Mouse (Mus musculus): ENCODE data around the gene Tpst2.

The Tpst2 gene

GRCm38 (mm10) chr5:112255426-112255825, 21.1 kb upstream of the Tpst2 start, which contains the start of gene Crybb1:
Crybb1 (plus strand) TSS chr5:112255815.
- DNase-seq (ENCODE audit: low read depth, low spot score), result peak; percentile 91

- DNase-seq (ENCODE audit: low read depth, low spot score), result peak; percentile 74
These were observed 20.0 kb upstream of the Tpst2 start for GRCm38 (mm10) chr5:112256457-112256856.

DNA sequence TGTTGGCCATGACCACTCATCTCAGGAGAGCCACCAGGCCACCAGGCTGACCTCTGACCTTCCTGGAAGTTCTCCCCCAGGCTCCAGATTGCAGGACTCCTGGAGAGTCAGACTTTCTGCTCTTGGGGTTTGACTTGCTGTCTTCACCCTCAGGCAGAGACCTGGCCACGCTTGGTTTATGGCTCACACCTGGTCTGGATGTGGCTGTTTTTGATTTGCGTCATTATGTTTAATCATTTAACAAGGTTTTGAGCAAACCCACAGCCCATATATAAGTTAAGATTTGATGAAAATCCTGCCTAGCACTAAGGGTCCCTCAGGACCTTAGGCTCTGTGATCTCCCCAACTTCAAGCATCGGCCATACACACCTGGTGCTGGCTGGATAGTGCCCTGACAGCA, 18.6 kb upstream of the Tpst2 start:
- DNase-seq (ENCODE audit: low read depth, low spot score), result no peak

GRCm38 (mm10) chr5:112259862-112260650, 16.4 kb upstream of the Tpst2 start:
- DNase-seq (ENCODE audit: low read depth, low spot score), result no peak

- DNase-seq (ENCODE audit: low read depth, low spot score), result no peak
These were observed 15.7 kb upstream of the Tpst2 start for GRCm38 (mm10) chr5:112260818-112261217.

DNA sequence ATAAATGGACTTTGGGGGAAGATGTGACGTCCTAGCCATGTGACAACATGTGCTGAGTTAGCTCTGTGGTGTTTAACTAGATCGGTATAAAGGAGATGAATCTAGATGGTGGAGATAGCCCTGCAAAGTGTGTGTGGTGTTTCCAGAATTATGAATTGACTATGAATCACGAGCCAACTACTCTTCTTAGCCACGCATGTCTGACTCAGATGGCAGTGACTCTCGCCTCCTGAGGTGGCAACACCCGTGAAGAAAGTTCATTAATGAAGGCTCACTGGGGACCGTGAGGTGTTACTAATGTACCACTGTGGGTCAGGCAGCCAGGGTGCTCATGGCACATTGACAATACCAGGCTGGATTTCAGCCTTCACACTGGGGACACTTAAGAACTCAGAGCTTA, 12.4 kb upstream of the Tpst2 start:
- no peak for DNase-seq (ENCODE audit: low read depth, low spot score)

DNA sequence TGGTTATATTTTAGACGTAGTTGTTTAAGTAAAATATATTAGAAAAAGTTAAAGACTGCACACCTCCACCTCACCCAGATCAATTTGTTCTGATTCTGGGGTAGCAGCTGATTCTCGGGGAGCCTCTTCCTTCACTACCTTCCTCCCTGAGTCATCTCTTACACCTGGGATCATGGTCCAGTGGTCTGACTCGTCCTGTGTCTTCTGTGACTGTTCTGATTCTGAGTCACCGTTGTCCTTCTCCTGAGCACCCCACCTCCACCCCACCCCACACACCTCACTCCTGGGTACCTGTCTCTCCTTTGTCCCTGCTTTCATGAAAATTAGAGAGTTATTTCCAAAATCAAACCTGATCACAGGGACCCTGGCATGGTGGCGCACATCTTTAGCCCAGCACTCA, 11.4 kb upstream of the Tpst2 start:
- no peak for DNase-seq (ENCODE audit: low read depth, low spot score)

GRCm38 (mm10) chr5:112265515-112265914, 11.0 kb upstream of the Tpst2 start:
- peak; percentile 55 for DNase-seq (ENCODE audit: low read depth, low spot score)

GRCm38 (mm10) chr5:112266011-112266777, 10.3 kb upstream of the Tpst2 start:
- no peak for DNase-seq (ENCODE audit: low read depth, low spot score)

DNA sequence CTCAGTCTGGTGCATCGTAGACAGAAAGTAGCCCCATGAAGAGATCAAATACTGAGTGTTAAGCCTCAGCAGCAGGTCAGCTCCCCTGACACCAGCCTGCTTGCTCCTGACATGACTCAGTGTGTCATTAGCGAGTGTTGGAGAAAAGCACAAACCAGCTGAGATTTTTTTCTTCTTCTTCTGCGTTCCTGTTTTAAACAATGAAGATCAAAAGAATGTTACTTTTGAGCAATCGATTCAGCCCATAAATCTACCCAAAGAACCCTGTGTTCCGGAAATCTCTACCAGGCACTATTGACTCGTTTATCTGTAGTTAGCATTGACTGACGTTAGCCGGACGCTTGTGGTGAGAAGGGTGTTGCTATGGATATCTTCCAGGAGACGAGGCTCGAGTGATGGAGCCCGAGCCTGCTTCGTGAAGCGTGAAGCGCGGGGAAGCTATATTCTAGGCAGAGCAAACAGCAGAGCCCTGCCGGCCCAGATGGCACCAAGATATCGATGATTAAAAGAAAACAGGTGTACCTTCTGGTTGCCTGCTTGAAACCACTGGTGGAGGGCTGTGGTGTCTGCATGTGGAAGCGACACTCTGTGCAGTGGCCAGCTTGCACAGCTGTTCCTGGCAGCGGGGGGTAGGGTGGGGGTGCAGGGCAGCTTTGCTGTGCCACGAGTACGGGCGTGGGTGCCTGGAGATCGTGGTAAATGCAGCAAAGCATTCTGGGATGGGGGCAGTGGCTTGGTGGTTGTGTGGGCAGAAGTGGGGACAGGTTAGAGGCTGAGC, 5.5 kb upstream of the Tpst2 start:
- DNase-seq (ENCODE audit: low read depth, low spot score), result peak; percentile 68

DNA sequence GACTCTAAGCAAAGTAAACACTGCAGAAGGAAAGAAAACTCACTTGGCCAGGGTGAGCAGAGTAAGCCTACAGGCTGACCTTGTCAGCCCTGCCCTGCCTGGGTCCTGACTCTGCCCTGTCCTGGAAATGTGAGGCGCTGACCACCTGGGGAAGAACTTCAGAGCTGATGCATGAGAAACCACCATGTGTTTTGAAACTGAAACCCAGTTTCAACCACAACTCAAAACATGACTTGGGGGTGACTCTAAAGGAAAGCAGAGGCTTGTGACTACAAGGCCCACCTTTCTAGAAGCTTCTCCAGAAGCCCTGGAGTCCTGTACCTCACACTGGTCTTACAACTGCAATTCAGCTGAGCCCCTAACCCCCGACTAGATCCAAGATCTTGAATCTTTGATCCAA, 3.6 kb upstream of the Tpst2 start:
- DNase-seq (ENCODE audit: low read depth, low spot score), result no peak

DNA sequence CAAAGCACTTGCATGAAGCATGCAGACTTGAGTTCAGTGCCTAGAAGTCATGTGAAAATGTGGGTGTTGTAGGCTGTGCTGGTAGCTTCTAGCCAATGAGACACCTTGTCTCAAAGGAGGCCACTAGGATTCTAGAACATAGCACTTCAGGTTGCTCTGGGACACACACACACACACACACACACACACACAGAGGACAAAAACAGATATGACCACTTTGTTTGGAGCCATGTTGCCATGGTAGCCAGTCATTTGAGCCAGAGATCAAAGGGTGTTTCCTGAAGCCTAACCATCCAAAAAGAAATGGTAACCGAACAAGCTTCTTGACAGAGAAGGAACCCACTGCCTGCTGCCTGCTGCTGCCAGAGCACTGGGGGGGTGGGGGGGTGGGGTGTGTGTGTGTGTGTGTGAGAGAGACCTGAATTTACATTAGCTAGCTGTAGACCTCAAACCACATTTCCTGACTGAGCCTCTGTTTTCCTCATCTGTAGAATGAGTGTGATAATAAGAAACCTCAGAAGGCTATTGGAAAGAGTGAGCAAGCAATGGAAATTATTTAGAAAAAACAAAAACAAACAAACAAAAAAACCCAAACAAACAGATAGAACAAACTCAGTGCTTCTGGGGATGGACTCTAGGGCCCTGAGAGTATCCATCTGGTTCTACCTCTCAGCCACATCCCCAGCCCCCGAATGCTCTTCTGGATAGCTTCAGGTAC, 2.6 kb upstream of the Tpst2 start:
- no peak for DNase-seq (ENCODE audit: low read depth, low spot score)

GRCm38 (mm10) chr5:112275021-112275804, 1.3 kb upstream of the Tpst2 start:
- no peak for DNase-seq (ENCODE audit: low read depth, low spot score)

DNA sequence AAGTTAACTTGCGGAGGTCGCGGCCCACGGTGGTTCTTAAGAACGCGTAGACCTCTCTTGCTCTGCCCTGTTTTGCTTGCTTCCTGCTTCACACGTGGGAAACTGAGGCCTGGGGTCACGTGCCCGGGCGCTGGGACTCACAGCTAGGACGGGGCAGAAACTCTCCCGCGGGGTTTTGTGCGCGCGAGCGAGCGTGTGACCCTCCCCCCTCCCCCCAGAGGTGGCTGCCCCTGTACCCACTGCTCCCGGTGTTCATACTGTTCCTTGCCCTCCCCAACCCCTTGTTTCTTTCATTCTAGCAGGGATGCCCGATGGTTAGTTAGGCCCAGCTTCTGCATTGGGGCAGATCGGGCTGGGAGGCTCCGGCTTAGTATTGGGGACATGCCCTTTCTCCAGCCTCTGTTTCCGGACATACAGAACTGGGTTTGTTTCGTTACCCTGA, 437 bp downstream of the Tpst2 start:
- DNase-seq (ENCODE audit: low read depth, low spot score), result no peak

DNA sequence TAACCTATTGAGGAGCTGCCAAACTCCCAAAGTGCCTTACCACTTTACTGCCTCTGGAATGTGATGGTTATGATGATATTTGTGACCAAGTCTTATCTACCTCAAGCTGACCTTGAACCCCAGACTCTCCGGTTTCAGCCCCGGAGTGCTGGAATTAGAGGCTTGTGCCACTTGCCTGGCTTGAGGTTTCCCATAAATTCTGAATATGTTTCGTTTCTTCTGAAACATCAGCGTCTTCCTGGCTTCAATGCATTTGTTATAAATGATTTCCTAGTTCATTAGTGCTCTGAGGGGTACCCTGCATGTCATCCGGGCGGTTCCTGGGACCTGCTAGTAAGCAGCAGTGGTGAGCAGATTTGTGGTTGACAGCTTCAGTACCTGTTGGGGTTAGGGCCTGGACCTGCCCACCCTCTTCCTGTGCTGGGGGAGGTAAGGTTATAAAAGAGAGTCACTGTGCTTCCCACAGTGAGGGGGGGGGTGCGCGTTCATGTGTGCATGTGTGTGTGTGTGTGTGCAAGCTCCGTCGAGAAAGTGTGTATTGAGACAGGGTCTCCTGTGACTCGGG, 1.5 kb downstream of the Tpst2 start:
- no peak for DNase-seq (ENCODE audit: low read depth, low spot score)

DNA sequence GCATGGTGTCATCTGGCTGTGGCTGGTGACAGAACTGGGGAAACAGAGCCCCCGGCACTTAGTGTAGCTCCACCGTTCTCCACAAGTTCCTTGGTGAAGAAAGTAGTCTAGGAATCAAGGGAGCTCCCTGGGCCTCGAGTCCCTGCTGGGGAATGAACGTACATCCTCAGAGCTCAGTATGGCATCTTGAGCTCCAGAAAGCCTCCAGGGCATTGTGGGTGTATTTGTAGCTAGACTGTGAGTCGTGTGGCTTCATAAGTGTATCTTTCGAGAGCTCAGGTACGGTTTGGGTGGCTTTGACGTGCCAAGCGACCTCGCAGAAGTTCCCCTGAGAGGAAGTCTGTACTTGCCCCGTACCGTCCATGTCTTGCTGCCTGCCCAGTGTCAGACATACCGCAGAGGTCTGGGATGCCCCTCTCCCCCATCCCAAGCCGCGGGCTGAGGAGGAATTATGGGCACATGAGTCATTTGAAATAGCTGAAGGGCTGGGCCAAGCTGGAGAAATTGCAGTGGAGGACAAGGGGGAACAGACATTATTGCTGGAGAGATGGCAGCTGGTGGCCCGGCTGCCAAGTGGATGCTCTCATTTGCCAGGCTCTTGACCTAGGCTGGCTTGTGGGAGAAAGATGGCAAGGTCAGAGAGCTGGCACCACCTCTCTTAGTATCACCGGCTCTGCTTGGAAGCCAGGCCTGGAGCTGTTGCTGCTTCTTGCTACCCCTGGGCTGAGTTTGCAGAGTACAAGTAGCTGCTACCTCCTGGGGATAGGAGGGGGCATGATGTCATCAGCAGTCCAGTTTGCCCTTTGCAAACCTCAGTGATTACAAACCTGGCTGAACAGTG, 2.9 kb downstream of the Tpst2 start:
- peak; percentile 65 for DNase-seq (ENCODE audit: low read depth, low spot score)

DNA sequence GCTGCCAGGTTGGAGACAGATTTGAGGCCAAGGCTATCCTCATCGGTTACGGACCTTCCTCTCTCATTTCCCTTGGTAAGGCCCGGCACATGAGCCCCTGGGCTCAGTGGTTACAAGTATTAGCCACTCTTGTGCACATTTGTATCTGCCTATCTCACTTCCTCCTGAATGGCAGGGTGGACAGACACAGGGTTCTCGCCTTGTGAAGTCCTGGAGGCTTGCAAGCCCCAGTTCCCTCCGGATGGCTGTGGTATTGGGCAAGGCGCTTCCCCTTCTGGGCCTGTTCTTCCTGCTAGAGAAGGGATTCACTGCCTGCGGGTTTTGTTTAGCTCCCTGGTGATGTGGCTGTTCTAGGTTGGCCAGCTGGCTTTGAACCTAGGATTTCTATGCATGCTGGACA, 3.7 kb downstream of the Tpst2 start:
- DNase-seq (ENCODE audit: low read depth, low spot score), result peak; percentile 61

DNA sequence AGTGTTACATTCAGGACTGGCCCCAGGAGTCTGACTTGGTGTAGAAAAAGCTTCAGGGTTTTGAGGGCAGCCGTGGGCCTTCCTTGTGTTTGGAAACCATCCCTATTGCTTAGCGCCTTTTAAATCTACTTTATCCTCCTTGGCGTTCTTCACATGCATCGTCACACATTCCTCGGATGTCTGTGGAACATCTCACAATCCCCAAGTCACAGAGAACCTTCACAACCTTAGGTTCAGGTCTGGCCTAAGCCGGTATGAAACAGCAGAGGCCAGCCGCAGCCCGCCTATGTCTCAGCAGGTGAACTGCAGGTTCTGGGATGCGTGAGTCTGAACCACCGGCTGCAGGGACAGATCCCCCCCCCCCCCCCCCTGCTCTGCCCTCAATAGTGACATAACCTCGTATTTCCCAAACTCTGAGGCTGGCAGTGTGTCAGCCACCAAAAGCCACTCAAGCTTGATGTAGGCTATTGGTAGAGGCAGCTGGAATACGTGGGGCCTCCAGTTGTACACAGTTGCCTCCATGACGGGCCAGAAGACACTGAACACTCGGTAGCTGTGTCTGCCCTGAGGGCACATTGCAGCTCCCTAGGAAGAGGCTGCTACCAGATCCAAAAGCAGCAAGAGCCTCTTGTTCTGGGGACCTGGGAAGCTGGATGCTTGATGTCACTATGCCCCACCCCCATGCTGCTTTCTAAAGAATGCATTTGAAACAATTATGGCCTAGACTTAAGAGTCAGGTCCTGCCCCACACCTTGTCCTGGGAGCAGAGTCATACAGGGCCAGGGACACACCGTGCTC, 4.6 kb downstream of the Tpst2 start:
- no peak for DNase-seq (ENCODE audit: low read depth, low spot score)

DNA sequence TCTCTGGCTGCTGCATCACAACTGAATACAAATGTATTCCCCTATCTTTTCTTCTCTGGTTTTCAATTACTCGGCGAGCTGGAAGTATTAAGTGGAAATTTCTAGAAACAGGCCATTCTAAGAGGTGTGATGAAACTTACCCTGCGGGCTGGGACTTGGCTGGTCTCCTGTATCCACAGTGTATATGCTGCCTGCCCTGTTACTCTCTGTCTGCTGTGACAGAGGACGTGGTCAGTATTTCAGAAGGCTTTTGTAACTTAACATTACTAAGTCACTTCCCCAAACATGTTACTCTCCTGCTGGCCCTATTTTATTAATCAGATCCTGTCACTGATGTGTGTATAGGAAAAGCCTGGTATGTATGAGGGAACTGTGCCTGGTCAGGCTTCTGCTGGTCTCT, 5.2 kb downstream of the Tpst2 start:
- no peak for DNase-seq (ENCODE audit: low read depth, low spot score)
